Mouse (Mus musculus) left cerebral cortex, adult 2 months (tissue): ENCODE measurements at regions not wholly inside any gene's neighbourhood (a gene's known extent, or its start where the extent isn't known, plus 50 kb on each side); places are given as distances from the start of the nearest gene placed in this dataset.

Experiments used
- DNase-seq, 2 experiments: peaks; one replicate each; pipeline ENCODE4 v3.0.0; 2021 to 2022; ENCODE audit warnings: low spot score in 2 of 2, mixed read lengths in 1 of 2; ENCODE audit errors: extremely low spot score in 1 of 2
- H3K27ac ChIP-seq: fragments of 200-600 bp; 2 replicates; pipeline ENCODE4 v1.8.1; 2022
- H3K4me3 ChIP-seq: fragments of 200-600 bp; 2 replicates; pipeline ENCODE4 v1.8.1; 2022
- CTCF ChIP-seq: fragments of 200-600 bp; IDR thresholded peaks from 2 replicates; pipeline ENCODE4 v1.8.1; 2022; ENCODE audit warnings: antibody characterized with exemption, mild to moderate bottlenecking, moderate library complexity
- intact Hi-C: fragments of 180-260 bp; cut with DNase I; formaldehyde crosslinking; loops from one replicate; pipeline ENCODE4 v1.15.1; 2025

- intact Hi-C loops, result no loop called here
- Histone ChIP-seq H3K4me3 (no peak overlapping the region), H3K27ac (no peak overlapping the region)
- no peak for TF ChIP-seq CTCF
- DNase-seq, result no peak
Observed at GRCm38 (mm10) chr9:6552731-6553130, 283.1 kb upstream of the Ddi1 start.

- Histone ChIP-seq H3K27ac (no peak overlapping the region), H3K4me3 (no peak overlapping the region)
- DNase-seq, result no peak
- intact Hi-C loops, result no loop called here
- TF ChIP-seq CTCF, result no peak
Observed at GRCm38 (mm10) chr9:6540178-6540700, 270.6 kb upstream of the Ddi1 start.

- TF ChIP-seq CTCF, result no peak
- H3K27ac ChIP-seq, result no peak overlapping the region
- no peak for DNase-seq
- no peak overlapping the region for H3K4me3 ChIP-seq
- intact Hi-C loops, result no loop called here
Observed at GRCm38 (mm10) chr9:6528836-6529235, 259.2 kb upstream of the Ddi1 start.

GRCm38 (mm10) chr9:6517194-6517593, 247.5 kb upstream of the Ddi1 start:
- no peak for DNase-seq
- intact Hi-C loops, result no loop called here
- Histone ChIP-seq H3K4me3 (no peak overlapping the region), H3K27ac (no peak overlapping the region)
- no peak for TF ChIP-seq CTCF

GRCm38 (mm10) chr9:6497786-6498185, 228.1 kb upstream of the Ddi1 start:
- no peak overlapping the region for H3K27ac ChIP-seq
- no peak overlapping the region for H3K4me3 ChIP-seq
- TF ChIP-seq CTCF, result no peak
- intact Hi-C loops, result no loop called here
- no peak for DNase-seq

- TF ChIP-seq CTCF, result no peak
- no peak for DNase-seq
- H3K27ac ChIP-seq, result no peak overlapping the region
- intact Hi-C loops, result no loop called here
- H3K4me3 ChIP-seq, result no peak overlapping the region
Observed at GRCm38 (mm10) chr9:6480401-6480800, 210.8 kb upstream of the Ddi1 start.

GRCm38 (mm10) chr9:6454542-6454941, 184.9 kb upstream of the Ddi1 start:
- Histone ChIP-seq H3K27ac (no peak overlapping the region), H3K4me3 (no peak overlapping the region)
- intact Hi-C loops, result no loop called here
- no peak for TF ChIP-seq CTCF
- no peak for DNase-seq

- intact Hi-C loops, result no loop called here
- H3K4me3 ChIP-seq, result no peak overlapping the region
- no peak overlapping the region for H3K27ac ChIP-seq
- no peak for DNase-seq
- TF ChIP-seq CTCF, result no peak
Observed at GRCm38 (mm10) chr9:6435236-6435635, 165.6 kb upstream of the Ddi1 start.

- peak overlapping the region; percentile 15; the same call in 1 of the 2 replicates for H3K27ac ChIP-seq
- TF ChIP-seq CTCF, result no peak
- DNase-seq, result no peak
- H3K4me3 ChIP-seq, result no peak overlapping the region
- intact Hi-C loops, result no loop called here
Observed at GRCm38 (mm10) chr9:6433813-6434456, 164.3 kb upstream of the Ddi1 start.

GRCm38 (mm10) chr9:6430859-6431258, 161.2 kb upstream of the Ddi1 start:
- no peak overlapping the region for H3K27ac ChIP-seq
- no peak overlapping the region for H3K4me3 ChIP-seq
- no peak for TF ChIP-seq CTCF
- DNase-seq, result no peak
- intact Hi-C loops, result no loop called here

- intact Hi-C loops, result no loop called here
- no peak overlapping the region for H3K4me3 ChIP-seq
- H3K27ac ChIP-seq, result no peak overlapping the region
- TF ChIP-seq CTCF, result no peak
- DNase-seq, result no peak
Observed at GRCm38 (mm10) chr9:6430437-6430836, 160.8 kb upstream of the Ddi1 start.
